Mouse (Mus musculus): ENCODE measurements around the gene Tsfm.
A peak's percentile ranks its signal among the peaks of the same experiment; 100 is the strongest.

Tsfm gene

DNA sequence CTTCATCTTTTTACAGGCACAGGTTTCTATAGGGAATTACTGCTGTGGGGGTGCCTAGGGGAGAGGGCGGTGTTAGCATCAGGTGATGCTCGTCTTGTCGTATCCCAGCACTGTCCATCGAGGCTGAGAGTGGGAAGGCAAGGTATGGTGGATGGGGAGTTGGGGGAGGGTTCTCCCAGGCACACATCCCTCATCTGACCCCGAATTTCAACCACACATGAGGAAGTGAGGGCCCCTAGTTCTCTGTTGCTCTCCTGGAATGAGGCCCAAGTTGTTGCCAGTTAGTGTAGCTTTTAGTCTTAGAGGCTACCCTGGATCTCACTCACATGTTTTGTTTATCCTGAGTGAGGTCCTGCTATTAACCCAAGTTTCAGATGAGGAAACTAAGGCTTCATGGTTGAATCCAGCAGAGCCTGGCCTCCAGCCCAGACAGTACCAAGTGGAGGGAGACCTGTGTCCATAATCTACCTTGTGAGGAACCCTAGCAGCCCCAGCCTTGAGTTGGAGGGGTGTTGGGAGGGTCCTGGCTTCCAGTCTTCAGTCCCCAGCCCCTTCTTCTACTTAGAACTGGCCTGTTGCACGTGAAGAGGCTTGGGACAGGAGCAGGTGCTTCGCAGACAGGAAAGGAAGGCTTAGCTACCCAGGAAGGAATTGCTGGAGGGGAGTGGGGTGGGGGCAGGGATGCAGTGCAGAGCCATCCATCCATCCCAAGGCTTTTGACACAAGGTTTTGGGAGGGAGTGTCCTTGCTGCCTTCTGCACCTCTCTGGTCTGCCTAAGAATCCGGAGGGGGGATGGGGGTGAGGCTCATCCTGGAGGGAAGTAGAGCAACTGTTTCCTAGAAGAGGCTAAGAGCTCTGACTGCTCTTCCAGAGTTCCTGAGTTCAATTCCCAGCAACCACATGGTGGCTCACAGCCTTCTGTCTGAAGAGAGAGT is 43.2 kb downstream of the Tsfm start:
- no peak for DNase-seq (ENCODE audit: low read depth, low spot score)

DNA sequence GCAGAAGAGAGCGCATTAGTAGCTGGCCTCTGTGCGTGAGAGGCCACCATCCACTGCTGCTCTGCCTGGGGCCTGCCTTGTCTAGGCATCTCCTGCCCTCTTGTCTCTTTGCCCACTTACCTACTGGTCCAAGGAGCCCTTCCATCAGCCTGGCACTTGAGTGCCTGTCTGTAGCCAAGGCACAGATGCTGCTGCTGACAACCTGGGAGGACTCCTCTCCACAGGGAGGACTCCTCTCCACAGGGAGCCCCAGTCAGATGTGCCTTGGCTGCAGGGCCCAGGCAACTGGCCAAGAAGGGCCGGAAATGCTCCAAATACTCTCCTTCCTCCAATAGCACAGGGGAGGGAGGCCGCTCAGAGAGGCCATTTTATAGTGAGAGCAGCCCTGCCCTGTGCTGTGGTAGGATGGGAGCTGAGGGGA is 44.1 kb downstream of the Tsfm start:
- peak; percentile 60 for DNase-seq (ENCODE audit: low read depth, low spot score)

DNA sequence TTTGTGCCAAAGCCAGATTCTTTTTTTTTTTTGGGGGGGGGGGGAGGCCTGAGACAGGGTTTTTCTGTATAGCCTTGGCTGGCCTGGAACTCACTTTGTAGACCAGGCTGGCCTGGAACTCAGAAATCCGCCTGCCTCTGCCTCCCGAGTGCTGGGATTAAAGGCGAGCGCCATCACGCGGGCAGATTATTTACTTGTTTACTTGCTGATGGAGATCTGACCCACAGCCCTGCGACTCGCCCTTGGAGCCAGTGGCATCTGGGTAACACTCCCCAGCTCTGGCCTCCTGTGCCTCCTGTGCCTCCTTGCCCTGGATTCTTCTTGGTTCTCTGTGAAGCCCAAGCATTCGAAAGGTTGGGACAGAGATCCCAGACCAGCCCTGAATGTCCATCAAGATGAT is 45.1 kb downstream of the Tsfm start:
- no peak for DNase-seq (ENCODE audit: low read depth, low spot score)

DNA sequence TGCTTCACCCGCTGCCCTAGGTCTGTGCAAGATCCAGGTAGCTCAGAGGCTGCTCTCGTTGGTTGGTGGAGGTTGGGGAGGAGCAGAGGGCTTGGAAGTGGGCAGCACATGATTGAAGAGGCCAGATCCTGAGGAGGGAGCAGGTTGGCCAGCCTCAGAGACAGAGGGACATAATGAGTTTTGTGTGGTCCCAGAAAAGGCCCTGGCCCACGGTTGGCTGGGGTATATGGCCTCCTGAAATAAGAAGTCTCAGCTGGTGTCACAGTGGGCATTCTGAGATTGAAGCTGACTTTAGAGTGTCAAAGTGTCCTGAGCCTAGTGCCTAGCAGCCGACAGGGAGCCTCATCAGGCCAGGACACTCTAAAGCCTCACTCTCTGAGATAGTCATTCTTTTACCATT is 45.5 kb downstream of the Tsfm start:
- DNase-seq (ENCODE audit: low read depth, low spot score) = no peak

DNA sequence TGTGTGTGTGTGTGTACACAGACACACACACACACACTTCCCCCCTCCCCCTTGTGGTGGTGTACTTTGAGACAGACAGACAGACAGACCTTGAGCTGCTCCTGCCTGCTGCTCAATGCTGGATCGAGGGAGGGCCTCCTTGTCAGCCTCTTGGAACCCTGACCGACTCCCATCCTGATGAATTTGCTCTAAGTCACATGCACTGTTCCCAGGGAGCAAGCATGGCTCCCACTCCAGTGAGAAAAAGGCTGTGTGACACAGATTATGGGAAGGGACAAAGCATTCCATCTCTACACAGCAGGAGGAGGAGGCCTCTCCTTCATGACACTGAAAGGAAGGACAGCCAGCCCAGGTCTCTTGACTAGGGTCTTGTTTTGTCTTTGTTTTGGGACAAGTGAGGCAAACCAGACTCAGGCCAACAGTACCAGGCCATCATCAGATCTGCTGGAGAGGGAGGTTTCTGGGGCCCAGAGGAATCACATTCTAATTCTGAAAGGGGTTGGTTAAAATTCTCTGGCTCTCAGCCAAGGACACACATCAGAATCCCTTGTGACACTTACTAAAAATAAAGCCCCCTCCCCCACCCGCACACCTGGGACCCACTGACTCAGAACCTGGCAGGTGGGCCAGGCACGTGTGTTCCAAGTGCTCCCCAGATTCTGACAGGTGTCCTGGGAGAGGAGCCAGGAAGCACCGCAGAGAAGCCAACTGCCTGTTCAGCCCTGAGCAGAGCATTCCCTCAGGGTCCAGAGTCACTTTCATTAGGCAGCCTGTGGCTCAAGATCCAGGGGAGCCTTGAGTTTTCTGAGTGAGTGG is 46.2 kb downstream of the Tsfm start:
- DNase-seq (ENCODE audit: low read depth, low spot score) = no peak

DNA sequence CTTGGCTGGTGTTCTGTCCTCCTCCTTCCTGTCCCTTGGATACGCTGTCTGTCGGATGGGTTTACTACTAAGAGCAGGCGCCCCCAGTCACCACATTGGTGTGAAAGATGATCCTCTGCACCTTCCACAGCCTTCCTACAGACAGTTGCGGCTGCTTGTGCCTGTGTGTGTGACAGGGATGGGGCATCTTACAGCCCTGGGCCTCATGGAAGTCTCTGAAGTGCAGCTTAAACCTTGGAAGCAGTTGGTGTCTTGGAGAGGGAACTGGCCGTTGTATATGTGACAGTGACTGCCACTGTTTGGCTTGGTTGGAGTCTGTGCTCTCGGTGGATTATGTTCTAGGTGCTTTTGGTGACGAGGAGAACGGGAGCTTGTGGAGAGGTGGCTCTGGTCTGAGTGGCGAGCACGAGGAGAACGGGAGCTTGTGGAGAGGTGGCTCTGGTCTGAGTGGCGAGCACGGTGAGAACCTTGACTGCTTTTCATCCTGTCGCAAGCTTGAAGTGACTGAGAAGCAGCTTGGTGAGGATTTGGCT is 47.4 kb downstream of the Tsfm start:
- DNase-seq (ENCODE audit: low read depth, low spot score) = no peak

DNA sequence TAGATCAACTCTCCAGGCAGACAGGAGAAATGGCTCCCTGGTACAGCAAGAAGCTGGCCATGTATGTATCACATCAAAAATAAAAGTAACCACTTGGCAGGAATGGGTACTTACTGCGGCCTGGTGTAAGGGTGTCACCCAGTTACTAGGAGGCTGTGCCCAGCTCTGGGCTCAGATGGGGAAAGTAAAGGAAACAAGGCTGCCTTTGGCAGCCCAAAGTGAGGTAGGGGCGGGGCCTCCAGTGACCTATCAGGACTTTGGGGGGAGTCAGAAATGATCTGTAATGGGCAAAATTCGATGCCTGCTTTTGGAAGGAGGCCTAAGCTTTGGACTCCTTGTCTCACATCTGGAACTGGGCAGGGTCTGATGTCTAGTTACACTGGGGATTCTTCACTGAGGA is 48.9 kb downstream of the Tsfm start:
- DNase-seq (ENCODE audit: low read depth, low spot score) = peak; percentile 60

DNA sequence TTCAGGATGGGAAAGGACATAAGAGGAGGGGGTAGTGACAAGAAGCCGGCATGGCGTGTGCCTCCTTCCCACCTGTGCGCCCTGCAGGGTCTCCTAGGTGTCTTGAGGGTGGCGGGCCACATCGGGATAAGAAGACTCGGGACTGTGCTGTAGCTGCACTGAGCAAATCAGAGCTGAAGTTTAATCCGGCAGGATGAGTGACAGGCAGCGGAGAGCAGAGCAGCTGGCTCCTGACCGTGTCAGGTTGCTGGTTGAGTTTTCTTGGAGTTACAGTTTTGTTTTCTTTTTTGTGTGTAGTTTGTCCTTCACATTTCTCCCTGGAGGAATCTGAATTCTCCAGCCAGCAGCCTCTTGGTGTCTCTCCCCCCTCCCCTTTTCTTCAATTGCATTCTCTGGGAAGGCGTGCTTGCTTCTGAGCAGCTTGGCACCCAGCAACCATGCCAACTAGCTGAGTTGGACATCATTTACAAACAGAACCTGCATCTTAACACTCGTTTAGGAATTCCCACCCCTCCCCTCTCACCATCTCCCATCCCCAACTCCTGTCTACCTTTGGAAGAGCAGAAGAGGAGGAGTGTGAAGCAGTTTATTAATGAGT is 49.6 kb downstream of the Tsfm start:
- DNase-seq (ENCODE audit: low read depth, low spot score) = peak; percentile 48

DNA sequence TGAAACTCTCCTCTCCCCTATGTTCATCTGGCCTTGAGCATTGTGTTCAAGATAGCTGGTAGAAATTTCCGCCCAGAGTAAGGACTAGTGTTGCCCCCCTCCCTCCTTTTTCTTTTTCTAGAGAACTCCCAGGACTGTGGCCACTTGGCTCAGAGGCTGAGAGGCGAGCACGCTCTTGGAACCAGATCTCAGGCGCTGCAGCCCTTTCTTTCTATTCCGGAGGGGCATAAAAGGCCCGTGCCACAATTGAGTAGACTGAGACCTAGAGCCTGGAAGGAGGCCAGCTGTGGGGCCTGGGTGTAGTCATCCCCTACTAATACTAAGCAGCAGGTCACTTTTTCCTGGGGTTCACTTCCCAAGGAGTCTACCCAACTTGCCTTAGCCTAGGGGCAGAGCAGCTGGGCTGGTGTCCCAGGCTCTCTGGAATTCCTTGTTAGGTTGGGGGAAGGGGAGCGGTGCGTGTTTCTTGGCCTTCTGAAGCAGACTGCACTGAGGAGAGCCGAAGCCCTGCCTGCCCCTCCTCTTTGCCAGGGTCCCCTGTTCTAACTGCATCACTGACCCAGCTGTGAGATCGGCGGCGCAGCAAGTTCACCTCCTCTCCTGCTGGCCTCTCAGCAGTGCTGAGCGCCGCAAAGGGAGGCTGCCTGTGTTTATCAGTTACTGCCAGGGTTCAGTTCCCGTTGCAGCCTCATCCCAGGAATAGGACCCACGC is 50.3 kb downstream of the Tsfm start:
- DNase-seq (ENCODE audit: low read depth, low spot score) = peak; percentile 79

DNA sequence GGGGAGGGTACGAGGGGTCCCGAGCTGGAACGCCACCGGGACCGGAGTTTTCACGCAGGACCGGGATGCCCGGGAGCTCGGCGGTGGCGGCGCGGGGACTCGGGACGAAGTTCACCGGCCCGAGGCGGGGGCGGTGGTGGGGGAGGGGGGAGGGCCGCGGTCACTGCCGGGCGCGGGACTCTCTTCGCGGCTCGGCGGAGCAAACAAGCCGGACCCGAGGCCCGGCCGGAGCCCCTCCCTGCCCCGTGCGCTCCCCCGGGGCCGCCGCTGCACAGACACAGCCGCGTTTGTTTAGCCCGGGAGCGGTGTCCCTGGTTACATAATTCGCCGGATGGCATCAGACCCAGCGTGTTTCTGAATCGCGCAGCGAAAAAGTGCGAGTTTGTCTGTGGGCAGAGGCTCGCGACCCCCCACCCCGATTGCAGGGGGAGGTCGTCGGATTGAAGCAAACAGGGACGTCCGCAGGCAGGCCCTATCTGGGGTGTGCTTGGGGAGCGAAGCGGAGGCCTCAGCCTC is 50.9 kb downstream of the Tsfm start:
- peak; percentile 46 for DNase-seq (ENCODE audit: low read depth, low spot score)

DNA sequence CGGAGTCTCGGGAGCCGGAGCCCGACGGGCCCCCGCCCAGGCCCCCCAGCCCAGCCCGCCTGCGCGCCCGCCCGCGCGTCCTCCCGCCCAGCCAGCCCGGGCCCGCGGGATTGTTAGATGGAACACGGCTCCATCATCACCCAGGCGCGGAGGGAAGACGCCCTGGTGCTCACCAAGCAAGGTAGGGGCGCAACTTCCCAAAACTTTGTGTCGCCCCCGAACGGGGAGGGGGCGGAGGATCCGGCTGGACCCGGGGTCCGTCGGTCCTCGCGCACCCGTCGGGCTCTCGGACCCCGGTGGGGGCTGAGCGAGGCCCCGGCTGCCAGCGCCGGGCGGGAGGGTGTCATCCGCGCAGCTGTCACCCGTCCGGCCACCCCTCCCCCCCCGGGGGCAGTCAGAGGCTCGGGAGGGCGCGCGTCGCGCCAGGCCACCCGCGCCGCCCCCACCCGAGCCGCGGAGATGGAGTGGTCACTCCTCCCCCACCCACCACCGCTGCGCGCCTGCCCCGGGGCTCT is 51.5 kb downstream of the Tsfm start:
- no peak for DNase-seq (ENCODE audit: low read depth, low spot score)

DNA sequence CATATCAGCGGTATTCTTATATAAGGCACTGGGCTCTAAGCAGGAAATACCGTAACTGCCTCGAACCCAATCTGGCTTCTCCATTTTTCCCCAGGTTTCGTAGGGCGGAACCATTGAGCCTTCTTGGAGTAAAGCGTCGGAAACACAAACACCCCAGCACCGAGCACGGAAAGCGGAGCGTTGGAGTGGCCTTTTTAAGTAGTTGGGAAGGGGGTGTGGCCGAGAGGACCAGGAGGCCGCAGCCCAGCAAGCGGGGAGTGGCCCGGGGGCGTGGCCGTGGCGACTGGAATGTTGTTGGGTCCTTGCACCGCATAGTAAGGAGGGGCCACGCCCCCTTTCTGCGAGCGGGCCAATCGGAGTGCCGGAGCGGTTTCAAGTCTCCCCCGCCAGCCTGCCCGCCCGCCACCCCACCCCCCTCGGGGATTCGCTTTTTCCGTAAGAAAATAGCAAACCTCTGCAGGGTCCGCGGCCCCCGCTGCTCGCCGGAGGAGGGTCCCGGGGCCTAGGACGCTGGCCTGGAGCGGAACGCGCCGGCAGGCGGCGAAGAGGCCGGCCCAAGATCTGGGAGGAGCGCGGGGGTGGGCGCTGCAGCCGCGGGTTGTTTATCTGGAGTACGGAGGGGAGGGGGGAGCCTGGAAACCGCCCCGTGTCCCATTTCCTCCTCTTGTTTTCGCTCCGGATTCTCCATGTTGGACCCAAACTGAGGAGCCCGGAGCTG is 52.2 kb downstream of the Tsfm start, which contains the start of gene Ctdsp2:
TSS of gene Ctdsp2 (plus strand) at position 441 of the 718 bp plus-strand sequence.
- peak; percentile 99 for DNase-seq (ENCODE audit: low read depth, low spot score)

DNA sequence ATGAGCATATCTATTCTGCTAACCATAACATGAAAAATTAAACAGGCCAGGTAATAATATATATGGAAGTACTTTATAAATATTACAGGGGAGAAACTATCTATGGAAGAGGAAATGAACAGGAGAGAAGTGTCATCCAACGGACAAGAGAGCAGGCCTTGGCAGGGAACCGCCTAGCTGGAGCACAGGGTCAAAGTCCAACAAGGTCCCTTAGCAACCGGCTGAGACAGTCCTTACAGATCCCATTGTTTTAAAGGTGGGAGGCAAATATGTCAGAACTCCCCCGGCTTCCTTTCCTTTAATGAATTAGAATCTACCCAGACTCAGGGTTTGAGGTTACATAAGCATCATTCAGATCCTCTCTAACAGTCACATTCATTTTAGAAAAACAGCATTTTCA is 53.6 kb downstream of the Tsfm start:
- DNase-seq (ENCODE audit: low read depth, low spot score) = no peak

DNA sequence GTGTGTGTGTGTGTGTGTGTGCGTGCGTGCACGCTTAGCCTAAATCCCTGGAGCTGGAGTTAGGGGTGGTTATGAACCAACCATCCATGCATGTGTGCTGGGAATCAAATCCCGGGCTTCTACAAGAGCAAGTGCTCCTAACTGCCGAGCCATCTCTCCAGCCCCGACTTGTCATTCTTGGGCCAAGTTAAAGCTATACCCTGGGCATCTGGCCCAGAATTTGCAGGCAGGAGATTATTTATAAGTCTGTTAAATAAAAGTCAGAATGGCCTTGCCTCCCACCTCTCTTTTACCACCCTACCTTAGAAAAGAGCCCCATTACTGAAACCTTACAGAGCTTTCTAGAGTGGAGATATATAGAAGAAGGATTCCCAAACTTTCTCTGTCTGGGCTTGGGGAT is 54.9 kb downstream of the Tsfm start:
- no peak for DNase-seq (ENCODE audit: low read depth, low spot score)

DNA sequence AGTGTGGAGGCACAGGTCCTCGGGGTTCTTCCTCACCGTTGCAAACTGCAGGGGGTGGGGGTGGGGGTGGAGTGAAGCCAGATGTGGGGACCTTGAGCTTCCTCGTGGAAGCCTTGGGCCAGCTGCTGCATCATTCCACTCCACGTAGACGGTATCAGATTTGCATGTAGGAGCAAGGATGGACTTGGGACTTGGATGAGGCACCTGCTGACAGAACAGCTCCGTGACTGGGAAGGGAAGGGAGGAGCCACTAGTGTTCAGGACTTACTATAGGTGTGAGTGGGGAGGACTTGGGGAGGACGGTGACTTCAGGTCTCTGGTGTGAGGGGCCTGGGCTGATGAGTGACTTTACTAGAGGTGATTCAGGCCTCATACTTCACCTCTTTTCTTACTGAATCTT is 57.7 kb downstream of the Tsfm start:
- DNase-seq (ENCODE audit: low read depth, low spot score) = no peak

DNA sequence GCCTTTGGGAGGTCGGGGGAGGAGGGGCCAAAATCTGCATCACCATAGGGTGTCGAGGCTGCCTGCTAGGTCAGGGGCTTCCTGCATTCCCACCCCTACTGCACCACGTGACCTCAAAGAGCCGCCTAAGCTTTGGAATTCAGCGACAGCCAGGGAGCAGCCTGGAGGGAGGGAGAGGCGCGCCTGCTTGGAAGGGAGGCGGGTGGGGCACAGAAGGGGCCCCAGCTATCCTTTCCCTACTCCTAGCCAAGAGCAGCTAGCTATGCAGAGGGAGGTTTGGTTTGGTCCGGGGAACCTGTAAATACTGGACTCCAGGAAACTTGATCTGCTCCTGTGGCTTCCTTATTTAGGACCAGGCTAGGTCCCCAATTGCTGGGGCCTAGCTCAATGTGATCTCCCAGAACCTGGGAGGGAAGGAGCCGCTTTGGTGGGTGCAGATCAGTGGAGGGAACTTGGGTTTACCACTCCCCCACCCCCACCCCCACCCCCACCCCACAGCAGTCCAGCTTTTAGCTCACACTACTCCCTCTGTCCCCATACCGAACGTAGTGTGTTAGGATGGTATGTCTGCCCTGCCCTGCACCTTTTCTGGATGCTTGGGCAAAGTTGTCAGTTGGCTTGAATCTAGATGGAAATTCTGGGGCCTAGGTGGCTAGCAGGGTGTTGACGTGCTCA is 58.5 kb downstream of the Tsfm start:
- no peak for DNase-seq (ENCODE audit: low read depth, low spot score)

DNA sequence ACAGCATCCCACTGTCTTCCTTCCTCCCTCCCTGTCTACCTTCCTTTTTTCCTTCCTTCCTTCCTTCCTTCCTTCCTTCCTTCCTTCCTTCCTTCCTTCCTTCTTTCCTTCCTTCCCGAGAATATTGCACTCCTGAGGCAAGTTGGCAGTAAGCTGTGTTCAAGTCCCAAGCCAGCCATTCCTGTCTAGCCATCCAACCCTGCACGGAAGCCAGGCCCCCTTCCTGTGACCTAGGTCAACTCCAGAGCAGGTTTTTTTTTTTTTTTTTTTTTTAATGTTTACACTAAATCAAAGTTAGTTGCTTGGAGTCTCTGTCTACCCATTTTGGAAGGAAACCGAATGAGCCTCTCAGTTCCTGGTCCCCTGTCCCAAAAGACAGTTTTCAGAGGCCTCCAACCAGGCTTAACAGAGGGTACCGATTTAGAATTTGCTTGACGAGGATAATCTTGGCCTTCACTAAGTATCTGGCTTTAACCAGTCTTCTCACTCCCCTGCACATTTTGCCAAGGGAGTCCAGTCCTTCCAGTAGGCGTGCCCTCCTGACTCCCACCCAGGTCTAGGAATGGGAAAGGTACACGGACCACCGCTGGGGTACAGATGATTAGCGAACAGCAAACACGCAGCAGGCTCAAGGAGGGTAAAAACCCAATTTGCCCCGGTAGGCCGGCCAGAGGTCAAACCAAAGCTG is 59.1 kb downstream of the Tsfm start:
- no peak for DNase-seq (ENCODE audit: low read depth, low spot score)

DNA sequence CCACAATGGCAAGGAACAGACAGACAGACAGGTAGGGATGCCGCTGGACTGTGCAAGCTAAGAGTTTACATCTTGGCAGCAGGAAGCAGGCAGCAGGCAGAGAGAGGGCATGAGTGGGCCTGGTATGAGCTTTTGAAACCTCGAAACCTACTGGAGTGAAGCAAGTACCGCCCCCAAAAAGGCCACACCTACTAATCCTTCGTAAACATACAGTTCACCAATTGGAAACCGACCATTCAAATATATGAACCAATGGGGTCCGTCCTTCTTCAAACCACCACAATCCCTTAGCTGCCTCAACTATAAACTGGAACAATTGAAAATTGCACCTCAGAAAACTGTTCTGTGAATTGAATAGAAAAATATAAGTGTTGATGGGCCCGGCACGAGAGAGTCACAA is 66.8 kb downstream of the Tsfm start:
- no peak for DNase-seq (ENCODE audit: low read depth, low spot score)

DNA sequence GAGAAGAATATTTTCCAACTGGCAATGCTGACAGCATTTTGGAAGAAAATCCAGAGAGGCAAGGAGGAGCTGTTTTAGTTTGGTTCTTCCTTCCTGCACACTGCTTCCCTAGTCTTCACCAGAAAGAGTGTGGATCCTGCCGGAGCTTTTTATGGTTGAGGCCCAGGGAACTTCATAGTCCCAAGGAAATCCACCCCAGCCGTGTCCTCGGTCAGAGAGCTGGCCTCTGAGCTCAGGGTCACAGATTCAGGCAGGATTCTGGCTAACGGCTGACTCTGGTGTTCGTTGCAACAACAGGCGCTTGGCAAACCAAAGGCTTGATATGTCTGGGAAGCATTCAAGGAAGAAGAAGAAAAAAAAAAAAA is 67.7 kb downstream of the Tsfm start:
- DNase-seq (ENCODE audit: low read depth, low spot score) = no peak

Data from 3T3-L1 (cell line).